Mouse (Mus musculus) hindbrain, embryonic 11.5 days (tissue): ENCODE measurements around the gene Trpm3. TPM values are rescaled to one million over a fixed set of nuclear protein-coding genes. Genes with fewer than 3 reads are reported as not detected.

Experiments
- ATAC-seq: fragments of 200-750 bp; cut with Nextera tagmentation; 2 replicates; pipeline ENCODE4 v1.8.0; 2017; ENCODE audit warnings: mild to moderate bottlenecking, moderate TSS enrichment, moderate library complexity; ENCODE audit not compliant: low FRiP score
- DNase-seq: peaks from one replicate; pipeline ENCODE4 v3.0.0-alpha.2; 2015; ENCODE audit warnings: low spot score
- H3K27ac ChIP-seq: fragments of 300-500 bp; sonication (generic); 2 replicates; pipeline ENCODE4 v1.5.1; 2014; ENCODE audit warnings: mild to moderate bottlenecking, low read depth, low read length
- H3K27me3 ChIP-seq: fragments of 300-500 bp; sonication (generic); 2 replicates; pipeline ENCODE4 v1.6.1; 2014; ENCODE audit warnings: mild to moderate bottlenecking, low read length, moderate library complexity, mixed read lengths; ENCODE audit not compliant: control insufficient read depth, insufficient read depth
- H3K36me3 ChIP-seq: fragments of 300-500 bp; sonication (generic); 2 replicates; pipeline ENCODE4 v1.6.1; 2014; ENCODE audit warnings: mild to moderate bottlenecking, low read length, moderate library complexity, mixed read lengths; ENCODE audit not compliant: control insufficient read depth, insufficient read depth
- H3K4me1 ChIP-seq: fragments of 300-500 bp; sonication (generic); replicated peaks from 2 replicates; pipeline ENCODE4 v1.6.1; 2014; ENCODE audit warnings: low read length, mixed read lengths; ENCODE audit not compliant: control insufficient read depth, insufficient read depth
- H3K4me2 ChIP-seq: fragments of 300-500 bp; sonication (generic); replicated peaks from 2 replicates; pipeline ENCODE4 v1.6.1; 2014; ENCODE audit warnings: mild to moderate bottlenecking, low read depth, low read length
- H3K4me3 ChIP-seq: fragments of 300-500 bp; sonication (generic); 2 replicates; pipeline ENCODE4 v1.5.1; 2014; ENCODE audit warnings: low read depth, low read length
- H3K9ac ChIP-seq: fragments of 300-500 bp; sonication (generic); 2 replicates; pipeline ENCODE4 v1.6.1; 2014; ENCODE audit warnings: low read depth, low read length
- H3K9me3 ChIP-seq: fragments of 300-500 bp; sonication (generic); 2 replicates; pipeline ENCODE4 v1.6.1; 2016; ENCODE audit warnings: low read length; ENCODE audit not compliant: control insufficient read depth
- WGBS: fragments of 180-500 bp; shearing (Covaris S2); extraction: QIAGEN DNeasy Blood & Tissue Kit; methylation state at CpG from one replicate; pipeline ENCODE4 v1.1.7; 2014; 5-methylcytosine and 5-hydroxymethylcytosine counted together
- polyA plus RNA-seq: library from polyadenylated mRNA; unstranded; fragments of >200 nt; fragmentation: Nextera tagmentation; extraction: Ambion mirVana; gene quantifications from 2 replicates; pipeline ENCODE4 v1.2.1, GENCODE M21; 2014

Gene Trpm3
- polyA plus RNA-seq, 1 experiment from 2014 or later: 16.6 TPM

DNA sequence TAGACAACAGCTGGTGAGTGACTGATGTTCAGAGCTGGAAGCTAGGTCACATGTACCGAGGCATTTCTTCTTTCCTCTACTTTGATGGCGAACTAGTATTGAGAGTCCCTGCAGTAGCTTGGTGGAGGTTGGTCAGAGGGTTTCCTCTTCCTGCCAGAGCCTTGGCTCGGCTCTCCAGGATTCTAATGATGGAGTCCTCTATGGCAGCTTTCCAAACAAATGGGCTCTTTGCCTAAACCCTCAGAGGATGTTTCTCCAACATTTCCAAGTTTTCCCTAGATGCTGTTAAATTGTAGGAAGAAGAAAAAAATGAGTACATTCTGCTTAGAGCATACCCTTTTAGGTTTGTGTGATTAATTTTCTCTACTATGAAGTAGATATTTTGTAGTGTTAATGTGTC, 6.2 kb upstream of the Trpm3 start:
- H3K9me3 ChIP-seq: no peaks in the 10 kb centered on the region
- no peak overlapping the region for H3K4me3 ChIP-seq
- H3K4me2 ChIP-seq: no peak overlapping the region
- DNase-seq (no peak), ATAC-seq (no peak)
- no peaks in the 10 kb centered on the region for H3K36me3 ChIP-seq
- H3K27me3 ChIP-seq: no peaks in the 10 kb centered on the region
- no peaks in the 10 kb centered on the region for H3K4me1 ChIP-seq
- no peak overlapping the region for H3K9ac ChIP-seq
- no peak overlapping the region for H3K27ac ChIP-seq
- WGBS: 83% methylated on average over 3 of the region's 3 CpGs

DNA sequence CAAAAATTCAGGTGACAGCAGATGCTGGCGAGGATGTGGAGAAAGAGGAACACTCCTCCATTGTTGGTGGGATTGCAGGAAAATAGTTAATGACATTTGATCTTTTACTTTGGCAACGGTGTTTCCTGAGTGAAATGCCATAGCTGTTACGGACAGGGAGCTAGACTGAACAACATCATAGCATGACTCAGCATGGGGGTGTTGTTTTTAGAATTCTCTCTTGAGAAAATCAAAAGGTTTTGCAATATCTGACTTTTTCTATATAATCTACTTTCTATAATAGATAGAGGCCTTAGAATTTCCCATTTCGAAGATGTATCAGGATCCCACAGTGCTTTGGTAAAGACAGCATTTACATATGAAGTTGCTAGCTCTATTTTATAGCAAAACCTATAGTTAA, 39.7 kb downstream of the Trpm3 start:
- Histone ChIP-seq H3K4me2 (no peak overlapping the region), H3K27me3 (no peaks in the 10 kb centered on the region), H3K9ac (no peak overlapping the region), H3K4me1 (no peaks in the 10 kb centered on the region), H3K9me3 (no peaks in the 10 kb centered on the region), H3K36me3 (no peaks in the 10 kb centered on the region), H3K27ac (no peak overlapping the region), H3K4me3 (no peak overlapping the region)
- no peak for DNase-seq
- WGBS: 83% methylated on average over 4 of the region's 4 CpGs
- no peak for ATAC-seq

DNA sequence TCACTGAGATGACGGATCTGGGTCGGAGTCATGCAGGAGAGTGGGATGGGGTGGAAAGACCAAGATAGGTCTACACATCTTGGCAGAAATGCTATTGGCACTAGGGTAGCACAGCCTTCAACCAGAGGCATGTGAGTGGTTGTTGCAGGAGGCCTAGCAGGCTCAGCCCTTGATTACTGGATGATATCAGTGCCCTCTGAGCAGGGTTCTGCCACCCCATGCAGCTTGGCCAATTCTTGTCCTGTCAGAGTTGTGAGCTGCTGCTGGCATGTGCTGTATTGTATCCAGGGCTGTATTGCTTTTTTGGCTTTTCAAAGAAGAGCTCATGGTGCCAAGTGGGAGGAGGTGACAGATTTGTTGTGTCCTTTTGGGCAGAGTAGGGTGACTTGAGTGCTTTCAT, 40.2 kb downstream of the Trpm3 start:
- Histone ChIP-seq H3K27ac (no peak overlapping the region), H3K4me1 (no peaks in the 10 kb centered on the region), H3K4me3 (no peak overlapping the region), H3K9ac (no peak overlapping the region), H3K9me3 (no peaks in the 10 kb centered on the region), H3K36me3 (no peaks in the 10 kb centered on the region), H3K4me2 (no peak overlapping the region), H3K27me3 (no peaks in the 10 kb centered on the region)
- DNase-seq (no peak), ATAC-seq (no peak)
- 95% methylated on average over 2 of the region's 2 CpGs for WGBS

GRCm38 (mm10) chr19:22180136-22180535, 41.3 kb downstream of the Trpm3 start:
- H3K4me2 ChIP-seq: no peak overlapping the region
- no peak for DNase-seq
- H3K4me1 ChIP-seq: no peaks in the 10 kb centered on the region
- H3K36me3 ChIP-seq: no peaks in the 10 kb centered on the region
- H3K27me3 ChIP-seq: no peaks in the 10 kb centered on the region
- no peak overlapping the region for H3K4me3 ChIP-seq
- H3K9me3 ChIP-seq: no peaks in the 10 kb centered on the region
- H3K9ac ChIP-seq: no peak overlapping the region
- no peak for ATAC-seq
- no peak overlapping the region for H3K27ac ChIP-seq
- 91% methylated on average over 3 of the region's 3 CpGs for WGBS

DNA sequence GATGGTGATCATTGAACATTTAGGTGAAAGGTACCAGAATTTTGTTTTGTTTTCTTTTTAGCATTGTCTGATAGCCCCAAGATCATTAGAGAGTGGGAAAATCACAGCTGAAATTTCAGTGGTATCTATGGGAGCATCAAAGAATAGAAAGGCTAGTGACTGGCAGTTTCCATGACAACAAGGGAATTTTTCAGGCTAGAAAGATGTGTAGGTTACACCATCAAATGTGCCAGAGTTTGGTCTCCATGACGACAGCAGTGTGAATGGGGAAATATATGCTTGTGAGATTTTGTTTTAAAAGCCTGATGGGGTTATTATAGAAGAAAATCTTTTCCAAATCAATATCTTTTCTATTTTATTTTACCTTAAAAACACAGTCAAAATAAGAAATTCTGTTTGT, 50.9 kb downstream of the Trpm3 start:
- Histone ChIP-seq H3K36me3 (no peaks in the 10 kb centered on the region), H3K4me3 (no peak overlapping the region), H3K9me3 (no peaks in the 10 kb centered on the region), H3K27ac (no peak overlapping the region), H3K4me2 (no peak overlapping the region), H3K27me3 (no peaks in the 10 kb centered on the region), H3K9ac (no peak overlapping the region), H3K4me1 (no peaks in the 10 kb centered on the region)
- ATAC-seq (no peak), DNase-seq (peak; percentile 10)
- whole genome bisulfite sequencing: 82% methylated on average over 1 of the region's 1 CpGs

DNA sequence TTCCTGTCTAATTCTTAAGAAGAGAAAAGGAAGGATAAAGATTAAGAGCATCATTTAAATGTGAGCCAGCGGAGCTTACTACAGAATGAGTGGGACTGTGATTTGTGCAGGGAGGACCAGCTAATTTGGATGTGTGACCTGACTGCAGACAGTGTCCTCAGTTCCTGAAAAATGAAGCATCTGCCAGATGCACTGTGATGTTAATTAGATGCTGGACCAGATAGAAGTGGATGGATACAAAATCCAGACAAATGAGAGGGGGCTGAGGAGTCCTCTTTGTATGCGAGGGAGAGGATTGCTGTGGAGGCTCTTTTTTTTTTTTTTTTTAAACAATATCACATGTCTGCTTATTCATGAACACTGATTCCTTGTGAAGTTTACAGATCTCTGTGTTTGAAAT, 83.7 kb downstream of the Trpm3 start:
- Histone ChIP-seq H3K4me2 (no peak overlapping the region), H3K27me3 (no peaks in the 10 kb centered on the region), H3K4me3 (no peak overlapping the region), H3K27ac (no peak overlapping the region), H3K9me3 (no peaks in the 10 kb centered on the region), H3K36me3 (no peaks in the 10 kb centered on the region), H3K4me1 (no peaks in the 10 kb centered on the region), H3K9ac (no peak overlapping the region)
- peak; percentile 6 for DNase-seq
- 61% methylated on average over 2 of the region's 2 CpGs for WGBS
- peak; percentile 88 for ATAC-seq

DNA sequence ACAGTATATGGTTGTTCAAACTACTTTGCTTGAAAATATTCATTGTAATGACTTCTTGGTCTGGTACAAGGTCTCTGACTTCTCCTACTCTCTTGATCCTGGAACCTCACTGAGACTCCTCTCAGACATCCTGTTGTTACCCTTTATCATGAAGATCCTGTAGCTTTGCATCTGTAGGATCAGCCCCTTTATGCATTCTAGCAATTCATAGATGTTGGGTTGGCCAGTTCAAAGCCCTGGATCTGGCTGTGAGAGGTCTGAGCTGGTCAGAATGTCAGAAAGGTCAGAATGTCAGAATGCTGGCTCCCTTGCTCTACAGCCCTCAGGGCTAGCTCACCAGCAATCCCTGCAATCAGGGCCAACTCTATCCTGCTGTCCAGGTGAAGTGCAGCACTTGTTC, 95.3 kb downstream of the Trpm3 start:
- no peak for ATAC-seq
- no peaks in the 10 kb centered on the region for H3K4me1 ChIP-seq
- H3K4me2 ChIP-seq: no peak overlapping the region
- no peak for DNase-seq
- no peaks in the 10 kb centered on the region for H3K36me3 ChIP-seq
- no peak overlapping the region for H3K27ac ChIP-seq
- H3K9me3 ChIP-seq: no peaks in the 10 kb centered on the region
- H3K27me3 ChIP-seq: no peaks in the 10 kb centered on the region
- no peak overlapping the region for H3K9ac ChIP-seq
- H3K4me3 ChIP-seq: no peak overlapping the region

DNA sequence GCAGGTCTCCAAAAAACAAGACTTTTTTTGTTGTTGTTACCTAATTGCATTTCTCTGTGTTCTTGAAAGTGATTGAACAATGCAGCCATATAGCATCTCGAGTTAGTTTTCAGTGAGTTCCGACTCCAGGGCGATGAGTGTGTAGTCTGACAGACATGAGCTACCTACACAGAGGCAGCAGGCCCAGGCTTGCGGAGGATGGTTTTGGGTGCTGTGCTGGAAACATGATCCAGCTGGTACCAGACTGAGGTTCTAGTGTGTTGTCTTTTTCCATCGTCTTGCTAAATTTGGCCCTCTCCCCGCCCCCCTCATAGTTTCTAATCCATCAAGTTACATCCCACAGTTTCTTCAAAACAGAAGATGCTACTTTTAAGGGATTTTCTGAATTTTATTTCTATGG, 110.2 kb downstream of the Trpm3 start:
- H3K27me3 ChIP-seq: no peaks in the 10 kb centered on the region
- no peaks in the 10 kb centered on the region for H3K4me1 ChIP-seq
- H3K27ac ChIP-seq: no peak overlapping the region
- WGBS: 93% methylated on average over 6 of the region's 6 CpGs
- no peak for DNase-seq
- no peak overlapping the region for H3K9ac ChIP-seq
- no peak overlapping the region for H3K4me3 ChIP-seq
- H3K4me2 ChIP-seq: no peak overlapping the region
- no peaks in the 10 kb centered on the region for H3K9me3 ChIP-seq
- no peak for ATAC-seq
- no peaks in the 10 kb centered on the region for H3K36me3 ChIP-seq

- 61% methylated on average over 5 of the region's 5 CpGs for WGBS
- Histone ChIP-seq H3K27me3 (no peaks in the 10 kb centered on the region), H3K36me3 (no peaks in the 10 kb centered on the region), H3K9ac (no peak overlapping the region), H3K4me2 (no peak overlapping the region), H3K9me3 (no peaks in the 10 kb centered on the region), H3K4me3 (no peak overlapping the region), H3K4me1 (no peaks in the 10 kb centered on the region), H3K27ac (no peak overlapping the region)
- peak; percentile 15 for DNase-seq
- ATAC-seq: no peak
Observed at GRCm38 (mm10) chr19:22272916-22273315, 134.1 kb downstream of the Trpm3 start.
